Mouse (Mus musculus): ENCODE data around the gene Prr36.
A peak's percentile ranks its signal among the peaks of the same experiment; 100 is the strongest.

GRCm38 (mm10) chr8:4238434-4239192 is 21.4 kb upstream of the Prr36 start, which contains the start of the genes Map2k7 and Gm49320:
- TF ChIP-seq CTCF (IDR thresholded peaks at IDR 0.05; ENCODE audit: low read depth), result peak; percentile 71
- TF ChIP-seq EP300 (IDR thresholded peaks at IDR 0.05; ENCODE audit: low read depth), result no peak

Measured in liver, embryonic 14.5 days (tissue).